Mouse (Mus musculus) bone marrow macrophage, adult 2 months (primary cell): ENCODE measurements around the gene Adamts17. TPM values are rescaled to one million over a fixed set of nuclear protein-coding genes. Genes with fewer than 3 reads are reported as not detected.

Experiments used
- H3K27ac ChIP-seq: 2 replicates; pipeline ENCODE4 v1.5.1; 2012; ENCODE audit warnings: low read depth, low read length; ENCODE audit not compliant: insufficient read depth
- H3K4me1 ChIP-seq: 2 replicates; pipeline ENCODE4 v1.6.1; 2012; ENCODE audit warnings: low read length; ENCODE audit not compliant: control insufficient read depth, insufficient read depth
- H3K4me3 ChIP-seq: 2 replicates; pipeline ENCODE4 v1.5.1; 2012; ENCODE audit warnings: mild to moderate bottlenecking, low read length, moderate library complexity; ENCODE audit not compliant: insufficient read depth
- CTCF ChIP-seq: IDR thresholded peaks from 2 replicates; pipeline ENCODE4 v1.5.1; 2012; ENCODE audit warnings: low read depth, mild to moderate bottlenecking, low read length, moderate library complexity
- POLR2A ChIP-seq: IDR thresholded peaks from 2 replicates; pipeline ENCODE4 v1.6.1; 2012; ENCODE audit warnings: mild to moderate bottlenecking, low read depth, low read length, borderline replicate concordance
- polyA plus RNA-seq: library from polyadenylated mRNA; stranded (reverse); fragments of >200 nt; gene quantifications from 2 replicates; pipeline ENCODE4 v1.2.4, GENCODE M21; 2012; ENCODE audit not compliant: missing spikeins, insufficient read depth, insufficient read length

Gene Adamts17
- polyA plus RNA-seq, 1 experiment, result not detected

DNA sequence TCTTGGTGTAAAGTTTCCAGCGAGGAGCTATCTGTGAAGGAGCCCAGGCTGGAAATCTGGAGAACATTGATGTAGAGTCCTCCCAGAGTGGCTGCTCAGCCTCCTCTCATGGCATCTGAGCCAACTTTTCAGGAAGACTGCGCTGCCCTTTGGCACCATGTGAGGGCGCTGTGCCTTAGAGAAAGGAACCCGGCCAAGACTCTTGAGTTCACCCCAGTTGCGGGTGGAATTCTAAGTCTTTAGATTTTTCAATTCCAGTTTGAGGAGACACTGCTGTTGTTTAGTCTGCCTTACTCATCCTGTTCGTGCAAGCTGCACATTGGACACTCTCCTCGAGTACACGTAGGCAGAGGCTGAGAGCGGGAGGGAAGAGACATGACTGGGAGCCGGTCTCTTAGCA lies 2.5 kb downstream of the Adamts17 start:
- no peaks in the 10 kb centered on the region for H3K4me1 ChIP-seq
- TF ChIP-seq CTCF (0 out of 2 replicates have a peak, but pooled peaks have one; percentile 9), POLR2A (no peak)
- no peak overlapping the region for H3K27ac ChIP-seq
- H3K4me3 ChIP-seq, result no peak overlapping the region

DNA sequence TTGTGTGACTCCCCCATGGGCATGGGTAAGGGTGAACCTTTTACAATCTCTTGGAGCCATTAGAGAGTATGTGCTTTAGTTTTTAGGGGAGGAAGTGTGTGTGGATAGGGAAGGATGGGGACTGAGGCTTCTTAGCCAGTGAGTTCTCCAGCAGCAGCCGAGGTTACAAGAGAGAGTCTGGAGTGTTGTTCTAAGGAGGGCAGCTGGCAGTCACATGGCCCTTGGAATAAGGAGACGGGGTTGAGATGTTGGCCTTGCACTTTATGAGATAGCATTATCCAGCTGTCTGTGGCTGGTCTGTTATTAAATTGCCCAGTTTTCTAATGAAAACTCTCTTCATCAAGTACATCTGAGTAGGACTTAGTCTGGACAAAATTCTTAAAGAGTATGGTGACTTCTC lies 4.3 kb downstream of the Adamts17 start:
- no peak overlapping the region for H3K4me3 ChIP-seq
- no peak overlapping the region for H3K27ac ChIP-seq
- no peak for TF ChIP-seq CTCF
- TF ChIP-seq POLR2A, result no peak
- H3K4me1 ChIP-seq, result no peaks in the 10 kb centered on the region

DNA sequence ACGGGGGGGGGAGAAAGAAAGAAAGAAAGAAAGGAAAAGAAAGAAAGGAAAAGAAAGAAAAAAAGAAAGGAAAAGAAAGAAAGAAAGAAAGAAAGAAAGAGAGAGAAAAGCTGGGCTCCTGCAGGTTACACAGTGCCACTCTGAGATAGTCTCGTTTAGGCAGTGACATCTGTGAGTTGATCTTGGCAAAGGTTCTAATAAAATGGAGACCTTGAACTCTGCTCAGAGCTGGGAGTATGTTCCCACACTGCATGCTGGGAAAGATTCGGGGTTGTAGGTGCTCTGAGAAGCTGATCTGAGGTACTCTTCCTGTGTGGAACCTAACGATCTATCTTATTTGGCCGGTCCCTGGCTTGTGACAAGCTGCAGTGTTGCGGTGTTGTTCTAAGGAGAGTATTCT lies 7.0 kb downstream of the Adamts17 start:
- Histone ChIP-seq H3K4me1 (no peaks in the 10 kb centered on the region), H3K27ac (no peak overlapping the region), H3K4me3 (no peak overlapping the region)
- TF ChIP-seq POLR2A, result no peak

DNA sequence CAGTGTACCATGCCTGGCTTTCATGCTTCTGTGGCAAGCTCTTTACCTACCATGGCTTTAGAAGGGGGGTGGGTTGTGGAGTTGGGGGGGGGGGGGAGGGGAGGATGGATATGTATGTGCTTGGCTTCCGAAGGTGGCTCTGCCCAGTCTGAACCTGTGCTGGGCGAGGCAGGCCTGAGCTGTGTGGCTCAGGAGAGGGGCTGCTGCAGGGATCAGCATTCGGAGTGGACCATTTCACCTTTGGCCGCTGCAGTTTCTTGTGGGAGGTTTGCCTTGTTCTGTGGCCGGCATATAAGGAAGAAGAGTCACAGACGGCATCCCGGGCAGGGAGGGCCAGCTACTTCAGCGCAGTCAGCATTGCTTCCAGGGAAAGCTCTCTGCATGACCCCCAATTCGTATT lies 7.8 kb downstream of the Adamts17 start:
- Histone ChIP-seq H3K4me3 (no peak overlapping the region), H3K27ac (no peak overlapping the region), H3K4me1 (no peaks in the 10 kb centered on the region)
- no peak for TF ChIP-seq POLR2A
- no peak for TF ChIP-seq CTCF

DNA sequence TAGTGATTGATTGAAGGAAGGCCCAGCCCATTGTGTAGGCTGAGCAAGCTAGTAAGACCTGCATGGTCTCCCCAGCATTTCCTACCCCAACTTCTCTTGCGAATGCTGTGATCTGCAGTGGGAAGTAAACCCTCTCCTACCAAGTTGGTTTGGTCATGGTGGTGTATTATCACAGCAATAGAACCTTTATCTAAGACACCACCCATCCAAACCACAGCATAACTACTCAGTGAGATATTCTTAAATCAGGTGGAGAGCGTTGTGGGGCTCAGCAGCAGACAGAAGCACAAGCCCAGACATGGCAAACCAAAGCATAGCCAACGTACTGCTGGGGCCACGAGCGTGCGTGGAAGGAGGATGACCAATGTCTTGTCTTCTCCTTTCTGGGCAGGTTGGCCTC lies 9.8 kb downstream of the Adamts17 start:
- no peak for TF ChIP-seq POLR2A
- TF ChIP-seq CTCF, result no peak
- H3K4me3 ChIP-seq, result no peak overlapping the region
- no peak overlapping the region for H3K27ac ChIP-seq
- H3K4me1 ChIP-seq, result no peaks in the 10 kb centered on the region

DNA sequence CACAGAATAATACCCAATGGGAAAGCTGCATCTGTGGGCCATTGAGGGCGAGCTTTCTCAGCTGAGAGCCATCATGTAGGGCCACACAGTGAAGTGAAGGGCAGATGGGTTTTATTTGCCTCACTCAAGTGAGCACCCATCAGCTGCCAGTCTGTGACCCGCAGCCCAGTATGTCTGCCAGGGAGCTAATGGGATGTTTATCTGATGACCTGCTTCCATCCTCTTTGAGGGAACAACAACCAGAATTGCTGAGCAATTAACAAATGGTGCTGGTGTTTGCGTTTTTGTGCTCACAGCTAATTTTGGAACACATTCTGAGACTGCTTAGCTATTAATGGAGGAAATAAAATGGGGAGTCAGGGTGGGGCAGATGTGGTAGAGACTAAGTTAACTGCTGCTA lies 12.6 kb downstream of the Adamts17 start:
- TF ChIP-seq POLR2A, result no peak
- no peak for TF ChIP-seq CTCF
- H3K4me1 ChIP-seq, result no peaks in the 10 kb centered on the region
- no peak overlapping the region for H3K4me3 ChIP-seq
- no peak overlapping the region for H3K27ac ChIP-seq

DNA sequence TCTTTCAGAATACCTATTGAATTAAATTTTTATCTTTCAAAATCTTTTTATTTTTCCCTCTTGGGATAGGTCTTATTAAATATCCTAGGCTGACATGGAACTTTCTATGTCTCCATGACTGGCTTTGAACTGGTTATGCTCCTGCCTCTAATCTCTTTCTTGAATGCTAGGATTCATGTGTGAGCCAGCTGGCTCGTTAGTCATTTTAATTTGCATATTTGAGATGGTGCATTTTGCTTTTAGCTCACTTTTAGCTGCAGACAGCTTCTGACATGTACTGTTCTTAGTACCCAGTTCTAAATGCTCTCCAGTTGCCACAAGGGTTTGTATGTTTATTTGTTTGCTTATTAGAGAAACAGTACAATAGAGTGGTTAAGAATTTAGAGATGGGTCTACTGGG lies 18.1 kb downstream of the Adamts17 start:
- TF ChIP-seq POLR2A (no peak), CTCF (no peak)
- Histone ChIP-seq H3K4me3 (no peak overlapping the region), H3K4me1 (no peaks in the 10 kb centered on the region), H3K27ac (no peak overlapping the region)

DNA sequence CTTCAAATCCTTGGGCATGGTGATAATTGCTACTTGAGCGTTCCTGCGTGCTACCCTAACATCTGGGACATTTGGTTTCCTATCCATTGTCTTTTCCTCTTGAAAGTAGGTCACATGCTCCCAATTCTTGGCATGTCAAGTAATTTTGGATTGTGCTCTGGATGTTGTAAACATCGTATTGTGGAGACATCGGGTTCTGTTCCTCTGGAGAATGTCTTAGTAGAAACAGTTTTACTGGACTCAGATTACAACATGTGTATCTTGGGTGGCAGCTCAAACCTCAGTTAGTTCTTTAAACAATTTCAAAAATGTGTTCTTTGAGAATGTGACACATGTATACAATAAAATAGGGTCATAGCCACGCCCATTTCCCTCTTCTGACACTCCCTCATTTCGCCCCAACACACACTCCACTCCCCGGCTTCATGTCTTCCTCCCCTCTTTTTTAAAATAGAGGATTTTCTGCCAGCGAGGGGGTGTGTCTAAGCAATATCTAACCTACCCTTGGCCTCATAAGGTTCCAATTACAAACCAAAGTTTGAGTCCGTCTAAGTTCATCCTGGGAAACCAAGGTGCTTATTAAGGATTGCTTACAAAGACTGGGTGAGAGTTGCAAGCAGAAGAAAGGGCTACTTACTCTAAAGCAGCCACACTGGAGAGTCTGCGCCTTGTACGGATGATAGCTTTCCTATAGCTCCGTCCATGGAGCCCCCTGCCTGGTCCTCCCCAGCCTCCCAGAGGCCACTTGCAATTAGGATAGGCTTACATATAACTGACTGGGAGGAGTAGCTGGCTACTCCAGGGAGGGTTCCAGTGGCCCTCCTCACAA lies 18.9 kb downstream of the Adamts17 start:
- Histone ChIP-seq H3K27ac (no peak overlapping the region), H3K4me1 (no peaks in the 10 kb centered on the region), H3K4me3 (no peak overlapping the region)
- TF ChIP-seq POLR2A (no peak), CTCF (no peak)

DNA sequence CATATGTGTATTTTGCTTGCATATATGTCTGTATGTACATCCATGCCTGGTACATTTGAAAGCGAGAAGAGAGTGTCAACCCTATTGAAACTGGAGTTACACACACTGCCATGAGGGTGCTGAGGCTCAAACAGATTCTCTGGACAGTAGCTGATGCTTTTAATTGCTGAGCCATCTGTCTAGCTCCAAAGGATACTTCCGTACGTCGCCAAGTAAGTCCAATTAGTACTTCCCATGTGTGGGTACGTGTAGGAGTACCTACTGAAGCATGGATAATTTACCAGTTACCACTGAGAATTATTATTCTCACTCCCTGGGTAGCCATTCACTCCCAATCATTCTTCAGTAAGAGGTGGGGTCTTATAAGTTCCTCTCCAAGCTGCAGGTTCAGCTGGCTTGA lies 19.7 kb downstream of the Adamts17 start:
- TF ChIP-seq POLR2A, result no peak
- no peak for TF ChIP-seq CTCF
- Histone ChIP-seq H3K27ac (no peak overlapping the region), H3K4me3 (no peak overlapping the region), H3K4me1 (no peaks in the 10 kb centered on the region)

DNA sequence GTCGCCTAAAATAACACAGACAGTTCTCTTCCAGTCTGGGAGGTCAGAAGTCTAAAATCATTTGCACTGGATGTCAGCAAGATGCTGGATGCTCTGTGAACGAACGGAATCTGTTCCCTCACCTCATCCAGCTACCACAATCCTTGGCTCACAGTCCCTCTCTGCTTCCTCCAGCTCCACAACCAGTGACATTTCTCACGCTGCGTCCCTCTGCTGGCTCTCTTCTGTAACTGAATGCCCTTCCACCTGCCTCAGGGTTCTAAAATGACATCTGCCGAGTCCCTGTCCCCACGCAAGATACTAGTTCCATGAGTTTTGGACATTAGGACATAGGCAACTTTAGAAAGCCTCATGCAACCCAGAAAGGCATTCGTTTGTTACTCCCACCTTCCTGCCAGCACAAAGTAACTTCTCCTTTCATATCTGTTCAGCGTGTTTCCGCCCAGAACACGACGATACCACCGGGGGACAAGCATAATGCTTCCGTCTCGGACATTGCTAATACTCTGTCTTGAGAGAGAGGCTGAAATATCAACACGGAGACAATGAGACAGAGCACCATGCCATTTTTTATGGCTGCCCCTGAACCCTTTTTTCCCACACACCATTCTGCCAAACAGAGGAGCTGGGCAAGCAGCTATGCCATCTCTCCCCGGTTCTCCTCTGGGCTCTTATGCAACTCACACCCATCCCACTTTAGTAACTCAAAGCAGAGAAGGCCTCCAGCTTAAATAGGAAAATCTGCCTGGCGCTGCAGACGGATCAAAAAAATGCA lies 27.6 kb downstream of the Adamts17 start:
- 0 out of 2 replicates have a peak, but pooled peaks cover 2% of the 10 kb centered on the region for H3K4me1 ChIP-seq
- no peak for TF ChIP-seq POLR2A
- TF ChIP-seq CTCF, result no peak
- no peak overlapping the region for H3K4me3 ChIP-seq
- H3K27ac ChIP-seq, result no peak overlapping the region
